Mouse (Mus musculus) MEL (cell line): ENCODE measurements around the gene Lrrc49. TPM values are rescaled to one million over a fixed set of nuclear protein-coding genes. Genes with fewer than 3 reads are reported as not detected.

Source experiments
- DNase-seq: peaks from one replicate; pipeline ENCODE4 v3.0.0; 2011; ENCODE audit warnings: low read depth, low spot score
- H3K27ac ChIP-seq: 2 replicates; pipeline ENCODE4 v1.5.1; 2012; ENCODE audit warnings: low read depth, mild to moderate bottlenecking, control low read depth, low read length, moderate library complexity; ENCODE audit not compliant: control insufficient read depth
- H3K27me3 ChIP-seq, 2 experiments: fragments of 150-350 bp in 1 of 2; sonication (generic) in 1 of 2; 2 replicates each; pipeline ENCODE4 v1.6.1; 2012; ENCODE audit warnings: low read length in 2 of 2, mild to moderate bottlenecking in 2 of 2, improper control_type of control experiment in 1 of 2, moderate library complexity in 1 of 2; ENCODE audit not compliant: insufficient read depth in 2 of 2, control insufficient read depth in 1 of 2
- H3K36me3 ChIP-seq, 2 experiments: 2 replicates each; pipeline ENCODE4 v1.6.1; 2012 to 2014; ENCODE audit warnings: low read length in 2 of 2, improper control_type of control experiment in 1 of 2, inconsistent platforms in 1 of 2, mild to moderate bottlenecking in 1 of 2; ENCODE audit not compliant: insufficient read depth in 2 of 2, control insufficient read depth in 1 of 2
- H3K4me1 ChIP-seq, 2 experiments: fragments of 150-350 bp in 1 of 2; sonication (generic) in 1 of 2; 2 replicates each; pipeline ENCODE4 v1.6.1; 2012; ENCODE audit warnings: low read length in 2 of 2, improper control_type of control experiment in 1 of 2, mild to moderate bottlenecking in 1 of 2; ENCODE audit not compliant: insufficient read depth in 2 of 2, control insufficient read depth in 1 of 2
- H3K4me3 ChIP-seq, 2 experiments: fragments of 150-350 bp in 1 of 2; sonication (generic) in 1 of 2; 2 replicates each; pipeline ENCODE4 v1.5.1; 2012; ENCODE audit warnings: low read depth in 2 of 2, low read length in 2 of 2, mild to moderate bottlenecking in 2 of 2, moderate library complexity in 2 of 2, control low read depth in 1 of 2, improper control_type of control experiment in 1 of 2; ENCODE audit not compliant: control insufficient read depth in 1 of 2, insufficient read depth in 1 of 2
- H3K79me2 ChIP-seq: 2 replicates; pipeline ENCODE4 v1.6.1; 2012; ENCODE audit warnings: mild to moderate bottlenecking, low read length, moderate library complexity; ENCODE audit not compliant: control insufficient read depth, poor library complexity, insufficient read depth
- H3K9ac ChIP-seq: 2 replicates; pipeline ENCODE4 v1.6.1; 2012; ENCODE audit warnings: low read depth, mild to moderate bottlenecking, control low read depth, low read length, moderate library complexity; ENCODE audit not compliant: control insufficient read depth, poor library complexity, severe bottlenecking
- H3K9me3 ChIP-seq: fragments of 150-350 bp; sonication (generic); replicated peaks from 2 replicates; pipeline ENCODE4 v1.6.1; 2012; ENCODE audit warnings: mild to moderate bottlenecking, low read length, improper control_type of control experiment, moderate library complexity; ENCODE audit not compliant: insufficient read depth
- BHLHE40 ChIP-seq: IDR thresholded peaks from 2 replicates; pipeline ENCODE4 v1.6.1; 2012; ENCODE audit warnings: low read depth, mild to moderate bottlenecking, inconsistent platforms, low read length, improper control_type of control experiment, borderline replicate concordance
- CTCF ChIP-seq, 3 experiments: IDR thresholded peaks in 2 of 3; conservative IDR thresholded peaks in 1 of 3; 2 replicates each; pipeline ENCODE4 v1.5.1; 2011 to 2012; ENCODE audit warnings: low read length in 3 of 3, low read depth in 2 of 3, mild to moderate bottlenecking in 2 of 3, improper control_type of control experiment in 1 of 3, inconsistent platforms in 1 of 3, mixed read lengths in 1 of 3, moderate library complexity in 1 of 3; ENCODE audit not compliant: control insufficient read depth in 1 of 3, insufficient read depth in 1 of 3, poor library complexity in 1 of 3, severe bottlenecking in 1 of 3
- ETS1 ChIP-seq: IDR thresholded peaks from 2 replicates; pipeline ENCODE4 v1.6.1; 2012; ENCODE audit warnings: low read depth, mild to moderate bottlenecking, inconsistent platforms, low read length, improper control_type of control experiment, moderate library complexity
- JUND ChIP-seq: IDR thresholded peaks from 2 replicates; pipeline ENCODE4 v1.6.1; 2011; ENCODE audit warnings: low read depth, mild to moderate bottlenecking, improper control_type of control experiment, low read length
- KAT2A ChIP-seq: conservative IDR thresholded peaks from 2 replicates; pipeline ENCODE4 v1.6.1; 2012; ENCODE audit warnings: low read depth, low read length, improper control_type of control experiment, inconsistent platforms
- MAFK ChIP-seq: IDR thresholded peaks from 2 replicates; pipeline ENCODE4 v1.6.1; 2011; ENCODE audit warnings: low read depth, mild to moderate bottlenecking, low read length, improper control_type of control experiment, borderline replicate concordance
- MAX ChIP-seq: IDR thresholded peaks from 2 replicates; pipeline ENCODE4 v1.6.1; 2011; ENCODE audit warnings: low read length, improper control_type of control experiment
- MEF2A ChIP-seq: IDR thresholded peaks from 2 replicates; pipeline ENCODE4 v1.6.1; 2014; ENCODE audit warnings: low read depth, mild to moderate bottlenecking, inconsistent platforms, low read length, improper control_type of control experiment; ENCODE audit not compliant: poor library complexity, insufficient replicate concordance, severe bottlenecking; ENCODE audit errors: extremely low read depth
- MXI1 ChIP-seq: IDR thresholded peaks from 2 replicates; pipeline ENCODE4 v1.6.1; 2011; ENCODE audit warnings: mild to moderate bottlenecking, low read depth, low read length, improper control_type of control experiment
- MYC ChIP-seq: IDR thresholded peaks from 2 replicates; pipeline ENCODE4 v1.6.1; 2011; ENCODE audit warnings: low read depth, mild to moderate bottlenecking, low read length, improper control_type of control experiment, moderate library complexity
- NELFE ChIP-seq: IDR thresholded peaks from 2 replicates; pipeline ENCODE4 v1.6.1; 2011; ENCODE audit warnings: low read depth, low read length, improper control_type of control experiment
- NRF1 ChIP-seq: IDR thresholded peaks from 2 replicates; pipeline ENCODE4 v1.6.1; 2014; ENCODE audit warnings: low read depth, mild to moderate bottlenecking, inconsistent platforms, low read length, improper control_type of control experiment, moderate library complexity; ENCODE audit not compliant: poor library complexity, insufficient read depth, severe bottlenecking
- POLR2AphosphoS2 ChIP-seq: IDR thresholded peaks from 2 replicates; pipeline ENCODE4 v1.6.1; 2011; ENCODE audit warnings: low read length, improper control_type of control experiment
- POLR2AphosphoS5 ChIP-seq: IDR thresholded peaks from 2 replicates; pipeline ENCODE4 v1.6.1; 2012; ENCODE audit warnings: low read depth, borderline replicate concordance, mild to moderate bottlenecking, inconsistent platforms, low read length, moderate library complexity, mixed read lengths
- RAD21 ChIP-seq: IDR thresholded peaks from 2 replicates; pipeline ENCODE4 v1.6.1; 2011; ENCODE audit warnings: mild to moderate bottlenecking, low read depth, low read length, improper control_type of control experiment
- RCOR1 ChIP-seq: IDR thresholded peaks from 2 replicates; pipeline ENCODE4 v1.6.1; 2012; ENCODE audit warnings: low read depth, mild to moderate bottlenecking, inconsistent platforms, low read length, improper control_type of control experiment
- SIN3A ChIP-seq: IDR thresholded peaks from 2 replicates; pipeline ENCODE4 v1.6.1; 2012; ENCODE audit warnings: low read length, improper control_type of control experiment, inconsistent platforms
- SMC3 ChIP-seq: IDR thresholded peaks from 2 replicates; pipeline ENCODE4 v1.6.1; 2011; ENCODE audit warnings: low read depth, low read length, improper control_type of control experiment
- TAL1 ChIP-seq: IDR thresholded peaks from 2 replicates; pipeline ENCODE4 v1.6.1; 2012; ENCODE audit warnings: mild to moderate bottlenecking, inconsistent platforms, low read length, moderate library complexity, mixed read lengths
- TCF12 ChIP-seq: IDR thresholded peaks from 2 replicates; pipeline ENCODE4 v1.6.1; 2014; ENCODE audit warnings: low read depth, mild to moderate bottlenecking, inconsistent platforms, low read length, improper control_type of control experiment, moderate library complexity
- ZC3H11A ChIP-seq: IDR thresholded peaks from 2 replicates; pipeline ENCODE4 v1.6.1; 2012; ENCODE audit warnings: low read depth, mild to moderate bottlenecking, inconsistent platforms, low read length, improper control_type of control experiment
- ZKSCAN1 ChIP-seq: IDR thresholded peaks from 2 replicates; pipeline ENCODE4 v1.6.1; 2012; ENCODE audit warnings: low read depth, mild to moderate bottlenecking, inconsistent platforms, low read length, improper control_type of control experiment, moderate library complexity
- polyA plus RNA-seq, 2 experiments: library from polyadenylated mRNA; stranded (reverse) in 1 of 2; unstranded in 1 of 2; fragments of >175 nt in 1 of 2; fragments of >200 nt in 1 of 2; gene quantifications; 2 replicates each; pipeline versions ENCODE4 v1.2.1 to v1.2.4; 2012; ENCODE audit warnings: low replicate concordance in 2 of 2, low read depth in 1 of 2; ENCODE audit not compliant: insufficient read length in 2 of 2, insufficient read depth in 1 of 2, missing spikeins in 1 of 2
- total RNA-seq: library from RNA; depleted of rRNA; stranded (reverse); fragments of 300-350 nt; gene quantifications from 2 replicates; pipeline ENCODE4 v1.2.3, GENCODE M21; 2012

Gene Lrrc49
- total and polyA plus RNA-seq, 3 experiments, result 2.7 to 5.5 TPM; not detected in 1

DNA sequence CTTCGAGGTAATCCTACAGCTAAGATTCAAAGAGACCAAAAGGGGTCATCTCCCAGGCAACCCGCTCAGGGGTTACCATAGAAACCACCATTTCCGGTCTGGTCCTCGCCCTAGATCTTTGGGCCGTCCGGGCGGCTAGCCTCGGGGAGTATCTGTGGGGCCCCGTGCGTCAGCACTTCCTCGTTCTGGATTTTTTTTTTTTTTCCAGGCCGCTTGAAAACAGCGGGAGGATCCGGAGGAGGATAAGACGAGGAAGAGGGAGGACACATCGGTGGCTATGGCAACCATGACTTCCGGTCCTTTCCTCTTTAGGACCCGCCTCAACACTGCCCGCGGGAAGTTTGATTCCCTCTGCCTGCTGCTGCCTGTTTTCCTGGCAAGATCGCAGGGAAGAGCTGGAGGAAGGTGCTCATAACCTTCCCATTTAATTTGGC, at the start of gene Lrrc49 (continued):
- no peak for TF ChIP-seq POLR2AphosphoS5
- TF ChIP-seq MXI1, result peak; percentile 42; the same call in 1 of the 2 replicates
- TF ChIP-seq, all 39 proteins: peak for 14

DNA sequence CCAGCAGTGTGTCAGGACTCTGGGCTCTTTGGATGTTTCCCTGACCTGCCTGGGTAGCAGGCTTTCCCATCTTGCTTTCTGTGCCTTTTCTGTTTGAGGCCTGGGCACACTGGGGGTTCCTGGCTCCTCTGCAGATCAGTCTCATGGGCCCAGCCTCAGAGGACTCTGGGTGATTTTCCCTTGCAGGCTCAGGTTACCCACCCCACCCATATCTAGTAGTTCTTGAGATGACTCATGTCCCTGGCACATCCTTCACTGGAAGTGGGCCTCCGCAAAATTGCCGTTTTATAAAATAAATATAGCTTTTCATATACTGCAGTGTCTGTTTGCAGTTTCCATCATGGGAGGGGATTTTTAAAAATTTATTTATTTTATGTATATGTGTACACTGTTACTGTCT, 46.4 kb upstream of the Lrrc49 start:
- no peak overlapping the region for H3K4me3 ChIP-seq

DNA sequence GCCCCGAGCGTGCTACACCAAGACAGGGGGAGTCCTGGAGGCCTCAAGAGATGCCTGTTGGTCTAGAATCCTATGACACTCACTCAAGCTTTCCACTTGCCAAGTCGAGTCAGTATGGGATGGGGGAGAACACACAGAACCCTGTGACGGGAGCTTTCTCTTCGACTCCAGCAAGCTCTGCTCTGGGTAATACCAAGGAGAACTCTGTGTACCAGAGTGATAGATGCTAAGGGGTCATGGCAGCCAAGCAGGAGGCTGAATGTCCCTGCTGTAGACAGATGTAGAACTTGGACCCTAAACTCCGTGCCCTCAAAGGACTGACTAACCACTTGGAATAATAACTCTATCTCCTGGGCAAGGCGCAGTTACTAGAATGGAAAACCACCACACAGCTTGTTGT, 37.0 kb upstream of the Lrrc49 start:
- Histone ChIP-seq H3K27ac (no peak overlapping the region), H3K79me2 (no peaks in the 10 kb centered on the region), H3K4me1 (no peaks in the 10 kb centered on the region), H3K36me3 (no peaks in the 10 kb centered on the region), H3K9ac (no peak overlapping the region), H3K27me3 (no peaks in the 10 kb centered on the region), H3K4me3 (no peak overlapping the region), H3K9me3 (no peaks in the 10 kb centered on the region)
- no peak for DNase-seq
- TF ChIP-seq ZKSCAN1, result no peak
- no peak for TF ChIP-seq CTCF (IDR thresholded peaks at IDR 0.05 in 2 of 3, conservative IDR thresholded peaks at IDR 0.05 in 1 of 3; ENCODE audit: control insufficient read depth in 1 of 3, insufficient read depth in 1 of 3, low read depth in 2 of 3, low read length in 3 of 3, poor library complexity in 1 of 3, severe bottlenecking in 1 of 3)
- TF ChIP-seq RCOR1, result no peak
- no peak for TF ChIP-seq MAFK
- TF ChIP-seq MYC, result no peak
- no peak for TF ChIP-seq SIN3A
- TF ChIP-seq ETS1, result no peak
- no peak for TF ChIP-seq POLR2AphosphoS2
- no peak for TF ChIP-seq MEF2A
- TF ChIP-seq TAL1, result no peak
- TF ChIP-seq MAX, result no peak
- no peak for TF ChIP-seq BHLHE40
- TF ChIP-seq POLR2AphosphoS5, result no peak
- no peak for TF ChIP-seq RAD21
- TF ChIP-seq KAT2A, result no peak
- TF ChIP-seq ZC3H11A, result no peak
- no peak for TF ChIP-seq SMC3

More for the DNA sequence above, 46.4 kb upstream of the Lrrc49 start:
- H3K4me1 ChIP-seq, result no peaks in the 10 kb centered on the region
- no peaks in the 10 kb centered on the region for H3K79me2 ChIP-seq
- DNase-seq, result no peak
- H3K9ac ChIP-seq, result no peak overlapping the region
- H3K9me3 ChIP-seq, result no peaks in the 10 kb centered on the region
- H3K36me3 ChIP-seq, result no peaks in the 10 kb centered on the region
- H3K27me3 ChIP-seq, result no peaks in the 10 kb centered on the region
- no peak overlapping the region for H3K27ac ChIP-seq
- no peak for TF ChIP-seq TCF12
- TF ChIP-seq CTCF (IDR thresholded peaks at IDR 0.05 in 2 of 3, conservative IDR thresholded peaks at IDR 0.05 in 1 of 3; ENCODE audit: control insufficient read depth in 1 of 3, insufficient read depth in 1 of 3, low read depth in 2 of 3, low read length in 3 of 3, poor library complexity in 1 of 3, severe bottlenecking in 1 of 3), result no peak
- TF ChIP-seq NRF1, result no peak
- TF ChIP-seq NELFE, result no peak
- no peak for TF ChIP-seq MYC
- TF ChIP-seq JUND, result no peak
